Mouse (Mus musculus) right cerebral cortex, adult 18-20 months (tissue): ENCODE measurements around the gene Calr4.

Experiments
- DNase-seq: peaks from one replicate; pipeline ENCODE4 v3.0.0; 2022; ENCODE audit warnings: mixed read lengths

The Calr4 gene

DNA sequence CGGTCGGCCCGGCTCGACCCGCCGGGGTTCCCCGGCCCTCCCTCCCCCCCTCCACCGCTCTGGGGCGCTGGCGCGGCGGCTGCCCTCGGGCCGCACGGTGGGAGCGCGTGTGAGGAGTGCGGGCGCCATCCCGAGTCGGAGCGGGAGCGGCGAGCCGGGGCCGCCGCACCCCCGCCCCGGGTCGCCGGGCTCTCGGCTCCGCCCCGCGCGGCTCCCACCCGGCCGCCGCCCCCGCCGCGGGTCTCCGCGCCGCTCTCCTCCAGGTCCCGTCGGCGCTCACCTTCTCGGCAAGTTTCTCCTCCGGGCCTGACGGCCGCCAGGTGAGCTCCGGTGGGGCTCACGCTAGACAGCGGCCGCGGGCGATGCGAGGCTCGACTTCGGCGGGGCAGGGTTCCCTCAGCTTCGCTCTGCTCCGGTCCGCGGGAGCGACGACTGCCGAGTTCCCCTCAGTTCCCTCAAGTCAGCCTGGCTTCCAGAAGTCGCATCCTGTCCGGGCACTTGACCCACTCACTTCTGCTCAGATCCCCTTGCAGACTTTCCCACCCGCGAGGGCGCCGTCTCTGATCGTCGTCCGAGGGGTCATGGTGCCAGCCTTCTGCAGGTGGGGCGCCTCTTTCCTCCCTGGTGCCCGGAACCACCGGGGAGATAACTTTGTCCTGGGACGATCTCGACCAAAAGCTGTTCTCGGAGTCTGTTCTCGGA is 46.3 kb downstream of the Calr4 start:
- DNase-seq, result peak; percentile 8

DNA sequence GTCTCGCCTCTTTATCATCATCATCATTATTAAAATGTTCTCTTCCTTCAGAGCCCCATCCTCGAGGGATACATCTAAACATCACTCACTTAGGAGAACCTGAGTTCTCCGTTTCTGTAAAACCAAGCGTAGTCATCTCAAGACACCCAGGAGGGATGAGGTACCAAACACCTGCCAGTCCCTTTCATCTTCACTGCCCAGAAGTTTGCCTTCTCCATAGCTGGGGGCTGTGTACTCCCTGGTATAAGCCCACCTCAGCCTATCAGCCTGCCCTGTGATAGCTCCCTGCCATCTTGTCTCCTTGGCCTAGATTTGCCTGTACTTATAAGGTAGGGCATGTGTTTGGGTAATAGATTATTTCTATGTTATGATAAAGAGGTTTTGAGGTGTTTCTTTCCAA is 46.9 kb downstream of the Calr4 start:
- DNase-seq, result no peak

DNA sequence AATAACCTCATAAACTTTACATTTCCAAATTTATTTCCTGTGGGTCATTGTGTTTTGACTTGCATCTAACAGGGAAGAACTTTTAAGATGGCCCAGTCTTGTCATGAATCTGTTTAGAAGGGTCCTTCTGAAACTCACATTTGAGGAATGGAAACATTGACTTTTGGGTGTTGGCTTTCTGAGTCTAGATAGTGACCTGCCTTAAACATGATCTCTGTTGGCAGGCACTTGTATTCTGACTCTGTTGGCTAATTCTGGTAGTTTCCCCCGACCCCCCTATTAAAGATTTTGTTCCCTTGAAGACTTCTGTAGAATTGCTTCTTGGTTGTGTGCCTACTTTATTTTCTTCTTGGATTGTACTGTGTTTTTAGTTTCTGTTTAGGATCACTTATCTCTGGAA is 47.7 kb downstream of the Calr4 start:
- DNase-seq, result no peak

DNA sequence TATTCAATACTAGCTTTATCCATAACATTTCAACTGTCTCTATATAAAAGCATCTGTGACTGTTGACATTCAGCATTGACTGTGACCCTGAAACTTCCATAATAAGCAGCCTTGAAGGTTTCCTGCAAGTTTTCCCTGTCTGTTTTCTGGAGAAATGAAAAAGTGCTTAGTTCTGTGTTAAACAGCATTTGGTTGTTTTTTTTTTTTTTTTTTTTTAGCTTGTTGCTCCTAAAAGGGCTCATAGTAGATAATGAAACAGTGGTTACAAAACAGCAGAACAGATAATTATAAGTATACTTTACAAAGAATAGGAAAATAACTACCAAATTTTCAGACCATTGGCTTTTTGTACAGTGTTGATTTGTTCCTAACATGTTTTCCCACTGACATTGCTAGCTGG is 60.3 kb downstream of the Calr4 start:
- DNase-seq, result no peak

DNA sequence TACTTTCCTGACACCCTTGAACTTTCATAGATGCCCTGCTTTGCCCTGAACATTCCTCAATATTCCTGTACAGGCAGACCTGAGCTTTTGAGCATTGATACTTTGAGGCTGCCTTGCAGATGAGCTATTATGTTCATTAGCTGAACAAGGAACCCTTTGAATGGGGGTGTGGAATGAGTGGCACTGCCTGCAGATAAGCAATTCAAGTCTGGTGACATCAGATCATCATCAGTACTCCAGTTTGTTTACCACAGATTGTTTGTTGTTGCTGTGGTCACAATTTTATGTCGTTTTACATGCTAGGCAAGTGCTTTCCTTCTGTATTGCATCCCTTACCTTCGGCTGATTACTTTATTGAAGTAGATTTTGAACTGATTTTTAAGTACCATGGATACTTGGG is 62.2 kb downstream of the Calr4 start:
- DNase-seq, result no peak

DNA sequence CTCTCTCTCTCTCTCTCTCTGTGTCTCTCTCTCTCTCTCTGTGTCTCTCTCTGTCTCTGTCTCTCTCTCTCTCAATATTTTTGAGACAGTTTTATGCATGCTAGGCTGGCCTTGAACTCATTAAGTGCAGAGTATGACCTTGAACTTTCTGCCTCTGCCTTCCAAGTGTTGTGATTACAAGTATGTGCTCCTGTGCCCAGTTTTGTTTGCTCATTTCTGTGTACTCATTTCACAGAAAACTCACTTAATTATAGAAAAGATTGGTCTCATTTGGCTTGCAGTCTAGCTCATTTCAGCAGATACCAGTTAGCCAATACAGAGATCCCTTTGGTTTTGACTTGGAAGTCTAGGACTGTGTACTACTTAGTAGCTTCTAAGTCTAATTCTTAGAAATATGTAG is 64.9 kb downstream of the Calr4 start:
- no peak for DNase-seq
